Mouse (Mus musculus): ENCODE results near the gene Abcc5.
"Not testable (repeated sequence)": the region's sequence is repeated elsewhere in the genome, so short reads cannot be mapped to it uniquely, and the experiment has no call there.

The Abcc5 gene

DNA sequence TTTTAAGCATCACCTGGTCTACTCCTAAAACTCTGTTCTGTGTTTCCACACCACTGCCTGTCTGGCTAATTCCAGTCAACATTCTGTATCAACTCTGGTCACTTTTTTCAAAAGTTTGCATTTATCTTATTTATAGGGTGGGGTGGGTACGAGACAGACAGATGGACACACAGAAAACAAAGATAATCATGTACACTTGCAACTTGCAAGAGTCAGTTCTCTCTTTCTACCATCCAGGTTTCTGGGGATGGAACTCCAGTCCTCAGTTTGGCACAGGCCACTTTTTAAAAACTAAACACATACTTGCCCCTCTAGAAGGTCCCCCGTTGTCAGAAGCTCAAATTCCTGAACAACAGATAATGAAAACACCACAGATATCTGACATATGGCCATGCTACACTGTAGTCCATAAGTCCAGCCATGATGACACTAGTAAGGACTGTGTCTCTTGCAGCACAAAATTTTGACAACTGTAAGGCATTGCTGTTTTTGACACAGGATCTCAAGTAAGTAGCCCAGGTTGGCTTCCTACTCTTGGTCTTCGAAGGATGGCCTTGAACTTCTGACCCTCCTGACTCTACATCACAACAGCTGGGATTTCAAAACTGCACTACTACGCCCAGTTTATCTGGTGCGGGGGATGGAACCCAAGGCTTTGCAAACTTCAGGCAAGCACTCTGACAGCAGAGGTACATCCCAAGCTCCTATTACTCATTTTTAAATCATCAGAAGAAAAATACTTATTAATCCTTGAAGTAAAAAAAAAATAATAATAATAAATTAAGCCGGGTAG is 3.1 kb downstream of the Abcc5 start:
- DNase-seq: no peak

DNA sequence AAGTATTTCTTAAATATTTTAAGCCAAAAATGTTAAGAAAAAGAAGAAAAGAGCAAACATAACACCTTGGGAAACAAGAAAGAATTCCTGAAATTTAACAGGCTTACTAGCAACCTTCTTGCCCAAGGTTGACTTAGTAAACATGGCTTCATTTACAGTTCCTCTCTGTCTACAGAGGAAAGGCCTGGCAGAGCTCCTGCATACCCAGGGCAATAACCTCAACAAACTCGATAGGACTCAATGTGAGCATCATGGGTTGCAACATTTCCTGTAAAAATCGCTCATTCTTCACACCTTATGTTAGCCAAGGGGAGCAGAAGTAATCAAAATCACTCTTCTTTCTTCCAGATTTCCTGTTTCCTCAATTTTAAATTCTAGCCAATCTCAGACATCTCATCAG is 8.1 kb downstream of the Abcc5 start:
- DNase-seq: no peak

DNA sequence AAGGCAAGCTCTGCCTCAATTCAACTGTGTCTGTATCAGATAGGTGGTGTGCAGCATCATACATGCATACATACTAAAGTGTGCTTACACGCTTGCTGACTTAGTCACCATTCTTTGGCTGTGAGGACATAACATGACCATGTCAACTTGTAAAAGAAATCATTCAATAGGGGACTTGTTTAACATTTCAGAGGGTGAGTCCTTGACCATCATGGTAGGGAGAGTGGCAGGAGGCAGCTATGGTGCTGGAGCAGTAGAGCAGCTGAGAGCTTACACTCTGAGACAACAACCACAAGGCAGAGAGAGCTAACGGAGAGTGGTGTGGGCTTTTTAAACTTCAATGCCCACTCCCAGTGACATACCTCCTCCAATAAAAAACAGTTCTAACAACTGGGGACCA is 9.9 kb downstream of the Abcc5 start:
- no peak for DNase-seq

DNA sequence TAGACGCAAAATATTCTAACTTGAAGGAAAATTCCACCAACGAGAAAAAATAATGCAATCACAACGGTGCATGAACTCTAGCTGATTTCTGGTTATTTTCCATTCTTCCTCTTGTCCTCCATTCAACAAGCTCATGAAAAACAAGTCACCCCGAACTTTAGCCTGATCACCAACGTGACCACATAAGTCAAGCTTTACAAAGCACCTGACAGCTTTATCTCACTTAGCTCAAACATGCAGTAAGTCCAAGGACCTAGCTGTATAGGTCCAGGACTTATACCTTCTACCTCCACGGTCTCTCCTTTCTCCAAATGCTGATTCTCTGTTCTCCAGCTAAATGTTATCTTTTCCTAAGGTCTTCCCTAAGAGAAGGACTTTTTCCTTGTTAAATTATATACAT is 10.4 kb downstream of the Abcc5 start:
- no peak for DNase-seq

DNA sequence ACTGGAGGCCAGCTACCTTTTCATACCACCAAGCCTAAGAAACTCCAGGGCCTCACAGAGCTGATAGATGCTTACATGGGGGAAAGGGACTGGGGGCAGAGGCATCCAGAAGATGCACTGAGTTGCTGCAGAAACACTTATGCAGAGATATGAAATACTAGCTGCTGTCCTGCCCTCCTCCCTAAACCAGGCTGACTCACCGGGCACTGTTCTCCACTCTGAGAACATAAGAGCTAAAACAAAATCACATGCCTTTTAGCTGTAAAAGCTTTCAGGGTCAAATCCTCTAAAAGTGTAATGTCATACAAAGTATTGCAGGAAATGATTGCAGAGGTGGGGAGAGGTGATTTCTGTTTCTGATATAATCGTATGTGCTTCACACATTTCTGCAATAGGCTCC is 11.0 kb downstream of the Abcc5 start:
- no peak for DNase-seq

DNA sequence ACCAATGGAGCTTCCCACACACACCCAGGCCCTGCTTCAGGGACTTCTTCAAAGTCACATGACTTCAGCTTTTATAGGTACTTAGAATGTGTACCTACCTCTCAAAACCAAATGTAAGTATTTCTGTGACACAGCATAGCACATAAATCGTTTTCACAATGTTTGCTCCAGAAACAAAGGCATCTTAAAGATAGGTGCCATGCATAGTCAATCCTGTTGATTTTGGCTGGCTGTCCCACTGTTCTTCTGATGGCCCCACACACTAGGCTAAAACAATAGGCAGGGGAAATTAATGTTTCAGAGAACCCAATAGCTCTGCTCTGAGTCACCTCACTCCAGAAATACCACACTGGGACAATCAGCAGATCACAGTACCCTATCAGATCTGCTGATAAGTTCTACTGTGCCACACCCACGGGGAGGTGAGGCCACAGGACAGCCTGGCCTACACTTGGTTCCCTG is 12.3 kb downstream of the Abcc5 start:
- DNase-seq: peak; percentile 18

DNA sequence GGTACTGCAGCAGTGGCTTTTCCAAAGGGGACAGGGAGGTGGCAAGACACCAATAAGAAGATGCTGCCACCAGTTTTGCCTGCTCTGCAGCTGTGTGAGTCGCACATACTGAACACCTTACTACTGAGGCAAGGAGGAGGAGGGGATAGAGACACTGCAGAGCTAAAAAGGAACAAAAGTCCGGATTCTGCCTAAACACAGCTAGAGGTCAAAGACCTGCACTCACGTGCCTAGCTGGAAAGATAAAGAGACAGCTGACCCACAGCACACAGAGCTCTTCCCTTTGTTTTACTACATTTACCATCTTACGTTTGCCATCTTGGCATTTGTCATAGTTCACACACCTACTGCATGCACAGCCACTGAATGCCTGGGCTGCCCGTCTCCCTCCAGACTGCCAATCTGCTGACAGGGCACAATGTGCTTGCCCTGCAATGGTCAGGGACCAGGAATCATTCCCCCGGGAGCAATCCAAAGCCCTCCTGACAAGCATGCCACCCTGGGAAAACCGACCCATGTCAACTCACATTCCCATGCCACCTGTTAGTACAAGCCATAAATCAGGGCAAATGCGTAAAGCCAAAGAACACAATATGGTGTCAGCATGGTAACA is 14.1 kb downstream of the Abcc5 start:
- DNase-seq: no peak

DNA sequence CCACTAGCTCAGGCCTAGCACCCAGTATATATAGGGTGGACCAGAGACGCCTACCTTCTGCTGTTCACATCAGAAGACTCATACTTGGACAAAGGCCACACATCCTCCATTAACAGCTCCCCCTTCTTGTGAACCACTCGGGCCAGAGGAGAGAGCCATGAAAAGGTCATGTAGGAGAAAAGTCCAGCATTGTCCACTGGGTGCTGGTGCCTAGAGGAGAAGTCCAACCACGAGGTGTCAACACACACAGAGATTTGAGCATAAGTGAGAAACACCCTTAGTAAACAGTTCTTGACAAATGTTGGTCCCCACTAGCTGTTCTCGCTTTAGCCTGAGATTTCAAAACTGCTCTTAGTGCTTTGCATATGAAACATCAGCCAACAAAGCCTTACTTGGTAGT is 20.9 kb downstream of the Abcc5 start:
- no peak for DNase-seq

DNA sequence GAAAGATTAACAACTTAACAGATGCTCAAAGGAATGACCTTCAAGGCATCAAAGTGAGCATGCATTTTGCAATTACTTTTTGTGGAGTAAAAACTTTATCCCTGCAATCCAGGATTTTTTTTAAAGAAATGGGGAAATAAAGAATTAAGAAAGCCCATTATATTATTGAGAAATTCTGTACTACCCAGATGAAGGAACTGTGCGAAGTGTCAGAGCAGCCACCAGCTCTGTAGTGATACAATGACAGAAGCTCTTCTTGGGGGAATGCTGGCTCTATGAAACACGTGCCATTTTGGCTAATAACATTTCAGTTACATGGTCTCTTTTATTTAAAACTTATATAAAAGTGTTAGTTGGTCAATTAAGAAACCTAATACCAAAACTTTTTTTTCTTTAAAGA is 22.9 kb downstream of the Abcc5 start:
- no peak for DNase-seq

DNA sequence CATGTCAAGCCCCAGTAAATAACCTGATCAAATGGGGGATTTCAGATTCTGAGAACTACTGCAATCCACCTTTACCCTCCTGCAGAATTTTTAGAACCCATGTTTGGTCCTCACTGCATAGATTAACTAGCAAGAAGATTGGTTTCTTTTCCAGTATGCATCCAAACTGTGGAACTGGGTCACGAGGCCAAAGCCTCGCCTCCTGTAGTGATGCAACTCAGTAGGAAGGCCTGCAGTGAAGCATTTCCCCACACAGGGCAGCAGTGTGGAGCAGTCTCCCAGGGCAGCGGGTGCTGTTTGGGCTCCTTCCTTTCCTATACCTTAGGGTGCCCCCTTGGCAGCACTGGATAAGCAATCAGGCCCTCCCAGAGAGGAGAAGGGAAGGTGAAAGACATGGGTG is 24.6 kb downstream of the Abcc5 start:
- peak; percentile 10 for DNase-seq

DNA sequence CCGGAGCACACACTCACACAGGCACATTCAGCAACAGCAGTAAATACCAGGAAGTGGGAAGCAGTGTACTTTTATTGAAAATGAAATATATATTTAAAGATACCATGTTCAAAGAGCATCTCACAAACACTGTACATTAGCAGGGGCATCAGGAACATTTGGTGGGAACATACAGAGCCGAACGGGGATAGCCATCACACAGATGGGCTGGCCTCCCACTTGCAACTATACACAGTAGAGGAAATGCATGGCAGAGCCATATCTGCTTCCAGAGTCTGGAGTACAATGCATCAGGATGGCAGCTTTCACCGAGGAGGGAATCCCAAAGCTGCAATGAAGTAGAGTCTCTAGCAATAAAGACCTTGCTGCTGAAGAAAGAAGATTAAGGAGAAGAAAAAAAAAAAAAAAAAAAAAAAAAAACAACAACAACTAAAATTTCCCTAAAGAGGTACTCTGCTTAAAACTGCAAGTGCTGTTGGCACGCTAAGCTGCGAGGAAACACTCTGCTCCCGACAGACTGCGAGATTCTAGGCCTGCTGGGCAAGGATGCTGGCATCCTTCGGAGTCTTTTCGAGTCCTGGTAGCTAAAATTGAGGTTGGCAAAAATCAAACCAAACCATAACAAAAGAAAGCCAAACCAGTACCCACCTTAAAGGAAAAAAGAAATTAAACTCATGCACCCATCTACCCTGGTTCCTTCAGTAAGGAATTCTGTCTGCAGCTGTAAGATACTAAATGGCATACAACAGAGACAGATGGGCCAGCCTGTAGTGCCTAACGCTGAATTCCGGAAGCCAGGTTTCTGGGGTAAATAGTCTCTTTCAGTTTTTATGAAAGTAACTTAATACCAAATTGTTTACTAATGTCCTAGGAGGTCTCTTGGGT is 25.2 kb downstream of the Abcc5 start:
- DNase-seq: no peak

DNA sequence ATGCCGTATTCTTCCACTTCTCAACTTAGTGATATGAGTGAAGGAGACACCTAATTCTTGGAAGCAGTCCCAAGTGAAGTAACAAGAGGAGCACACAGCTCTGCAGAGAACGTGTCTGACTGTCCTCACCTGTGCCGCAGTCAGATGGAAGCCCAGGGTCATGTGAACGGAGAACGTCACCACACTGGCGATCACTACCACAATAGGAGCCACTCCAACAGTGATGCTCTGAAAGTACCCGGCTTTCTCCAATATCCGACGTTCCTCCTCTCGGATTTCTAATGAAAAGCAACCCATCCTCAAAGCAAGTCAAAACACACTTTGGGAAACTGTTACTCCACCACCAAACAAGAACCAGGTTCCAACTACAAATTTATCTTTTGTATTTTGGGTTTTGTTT is 29.3 kb downstream of the Abcc5 start:
- no peak for DNase-seq

DNA sequence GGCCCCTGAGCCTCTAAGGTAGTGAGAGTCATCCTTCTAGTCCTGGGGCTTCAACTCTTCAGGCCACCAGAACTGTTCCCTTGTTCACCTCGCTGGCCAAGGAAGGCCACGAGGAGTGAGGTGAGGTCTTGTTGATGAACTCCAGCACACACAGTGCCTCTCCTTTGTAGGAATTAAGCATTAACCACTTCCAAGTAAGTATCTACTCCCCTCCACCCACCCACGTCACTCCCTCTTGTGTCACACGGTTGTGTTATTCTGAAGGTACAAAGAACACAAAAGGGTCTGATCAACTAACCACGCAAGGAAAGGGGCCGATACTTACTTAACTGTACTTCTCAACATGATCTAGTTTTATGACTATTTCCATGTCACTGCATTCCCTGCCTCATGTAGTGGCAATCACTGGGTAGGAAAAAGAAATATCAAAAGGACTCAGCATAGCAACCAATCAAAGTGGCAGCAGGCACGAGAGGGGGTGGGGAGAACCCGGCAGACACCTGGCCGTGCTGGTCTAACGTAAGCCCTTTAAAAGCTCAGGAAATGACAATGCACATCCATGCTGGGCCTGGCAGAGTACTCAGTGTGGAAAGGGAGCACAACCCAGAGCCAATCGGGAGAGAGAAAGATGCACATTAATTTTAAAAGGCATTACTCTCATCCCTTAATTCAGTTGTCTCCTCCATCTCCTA is 30.8 kb downstream of the Abcc5 start:
- no peak for DNase-seq

DNA sequence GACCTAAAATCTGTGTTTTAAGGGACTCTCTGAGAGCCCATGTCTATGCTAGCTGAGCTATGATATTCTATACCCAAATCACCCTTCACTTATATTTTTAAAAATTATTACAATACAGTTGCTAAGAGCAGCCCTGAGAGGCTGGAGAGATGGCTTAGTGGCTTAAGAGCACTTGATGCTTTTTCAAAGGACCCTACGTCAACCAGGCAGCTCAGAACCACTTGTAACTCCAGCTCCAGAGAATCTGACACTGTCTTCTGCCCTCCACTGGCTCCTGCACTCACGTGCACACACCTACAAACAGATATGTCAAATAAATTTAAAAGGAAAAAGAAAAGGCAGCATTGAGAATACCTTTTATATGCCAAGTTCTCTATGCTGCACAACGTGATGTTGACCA is 34.4 kb downstream of the Abcc5 start:
- DNase-seq: no peak

DNA sequence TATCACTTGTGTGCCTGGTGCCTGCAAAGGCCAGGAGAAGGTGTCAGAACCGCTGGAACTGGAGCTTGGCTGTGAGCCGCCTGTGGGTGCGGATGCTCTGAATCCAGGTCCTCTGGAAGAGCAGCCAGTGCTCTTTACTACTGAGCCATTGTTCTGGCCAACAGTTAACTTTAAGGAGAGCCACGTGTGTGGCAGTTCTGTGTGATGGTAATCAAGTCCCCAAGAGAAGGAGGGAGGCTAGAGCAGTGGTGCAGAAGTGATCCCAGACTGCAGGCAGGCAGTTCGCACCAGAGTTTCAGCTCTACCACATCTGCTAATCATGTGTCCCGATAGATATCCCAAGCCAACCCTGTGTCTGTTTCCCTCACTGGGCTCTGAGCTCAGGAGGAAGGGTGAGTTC is 36.0 kb downstream of the Abcc5 start:
- DNase-seq: no peak

DNA sequence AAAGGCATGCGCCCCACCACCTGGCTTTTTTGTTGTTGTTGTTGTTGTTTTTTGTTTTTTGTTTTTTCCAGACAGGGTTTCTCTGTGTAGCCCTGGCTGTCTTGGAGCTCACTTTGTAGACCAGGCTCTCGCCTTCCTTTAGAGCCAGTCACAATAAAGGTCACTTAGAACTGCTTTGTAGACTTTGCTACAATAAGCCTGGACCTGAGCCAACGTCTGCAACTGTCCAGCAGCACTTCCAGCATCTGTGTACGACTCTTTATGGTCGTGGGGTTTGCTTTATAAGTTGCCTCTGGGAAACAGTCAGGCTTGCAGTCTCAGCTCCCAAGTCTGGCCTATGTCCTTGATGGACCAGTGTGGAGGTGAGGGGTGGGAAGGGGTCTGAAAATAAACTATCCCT is 45.2 kb downstream of the Abcc5 start:
- DNase-seq: peak; percentile 14

DNA sequence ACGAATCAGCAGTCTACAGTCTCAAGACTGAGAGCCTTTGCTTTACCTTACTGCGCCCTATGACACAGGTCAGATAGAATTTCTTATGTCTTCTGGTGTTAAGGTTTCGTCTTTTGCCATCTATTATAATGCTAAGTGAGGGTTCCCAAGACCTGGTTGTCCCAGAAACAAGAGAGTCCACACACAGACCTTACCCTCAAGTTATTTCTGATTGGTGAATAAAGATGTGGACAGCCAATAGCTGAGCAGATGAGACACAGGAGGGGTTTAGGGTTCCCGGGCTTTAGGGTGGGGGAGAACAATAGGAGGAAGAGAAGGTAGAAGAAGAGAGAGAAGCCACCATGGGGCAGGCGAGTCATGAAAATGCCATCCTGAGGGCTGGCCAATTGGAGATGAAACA is 50.9 kb downstream of the Abcc5 start:
- no peak for DNase-seq

DNA sequence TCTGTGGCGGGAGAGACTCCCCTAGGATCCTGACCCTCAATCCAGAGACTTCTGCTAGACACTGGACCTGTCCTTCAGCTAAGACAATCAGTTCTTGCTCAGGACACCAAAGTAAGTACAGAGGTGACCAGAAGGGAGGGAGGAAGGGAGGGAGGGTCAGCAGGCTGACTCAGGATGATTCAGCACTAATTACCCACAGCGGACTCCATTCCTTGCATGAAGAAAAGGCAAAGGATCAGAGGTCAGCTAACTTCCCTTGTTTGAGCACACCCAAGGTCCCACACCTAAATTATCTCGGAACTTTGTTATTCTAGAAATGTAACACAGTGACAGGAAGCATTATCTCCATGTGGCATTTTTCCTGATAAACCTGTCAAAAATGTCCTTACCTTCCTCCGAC is 54.5 kb downstream of the Abcc5 start:
- DNase-seq: no peak

DNA sequence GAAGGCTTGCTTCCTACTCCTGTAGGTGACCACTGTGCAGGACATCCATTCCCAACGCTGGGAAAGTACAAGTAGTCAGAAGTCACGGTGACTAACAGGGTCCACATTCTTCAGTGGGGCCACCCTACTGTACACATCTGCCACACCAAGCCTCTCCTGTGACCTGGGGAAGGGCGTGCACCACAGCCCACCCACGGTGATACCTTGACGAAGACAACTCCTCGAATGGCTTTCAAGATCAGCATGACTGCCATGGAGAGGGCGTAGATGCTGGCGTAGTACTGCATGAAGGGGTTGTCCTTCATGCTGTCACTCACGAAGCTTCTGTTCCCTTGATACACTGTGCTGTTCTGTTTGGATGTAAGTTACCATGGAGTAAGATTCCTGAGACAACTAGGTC is 58.0 kb downstream of the Abcc5 start:
- DNase-seq: no peak

DNA sequence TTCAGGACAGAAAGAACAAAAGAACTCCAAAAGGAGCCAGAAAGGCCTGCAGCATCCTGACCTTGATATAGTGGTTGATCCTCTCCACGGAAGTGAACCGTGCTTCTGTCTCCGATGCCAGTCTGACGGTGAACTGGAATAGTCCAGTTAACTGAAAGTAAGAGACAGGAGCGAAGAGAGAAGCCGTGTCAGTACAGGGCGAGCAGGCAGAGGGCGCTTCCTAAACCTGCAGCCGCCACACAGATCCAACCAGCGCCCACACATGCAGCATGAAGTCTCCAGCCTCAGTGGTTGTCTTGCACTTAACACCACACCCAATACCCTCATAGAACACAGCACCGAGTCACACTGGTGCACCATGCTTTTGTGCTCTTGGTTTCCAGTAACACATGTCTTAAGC is 64.1 kb downstream of the Abcc5 start:
- no peak for DNase-seq

DNA sequence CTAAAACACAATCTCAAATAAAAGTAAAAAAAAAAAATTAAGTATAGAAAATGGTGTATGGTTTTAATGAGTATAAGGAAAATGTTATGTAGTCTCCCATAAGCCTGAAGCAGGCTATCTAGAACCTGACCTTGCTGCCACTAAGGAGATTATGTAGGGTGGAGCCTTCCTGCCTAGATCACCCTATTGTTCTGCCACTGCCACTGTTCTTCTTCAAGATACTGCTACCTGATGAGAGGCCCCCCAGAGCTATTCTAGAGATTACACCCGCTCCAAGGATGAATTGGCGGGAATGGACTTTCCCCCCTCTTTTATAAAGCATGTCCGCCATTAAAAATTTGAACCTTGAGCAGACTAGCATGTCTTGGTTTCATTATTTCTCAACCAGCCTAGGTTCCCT is 64.7 kb downstream of the Abcc5 start:
- DNase-seq: not testable (repeated sequence)

DNA sequence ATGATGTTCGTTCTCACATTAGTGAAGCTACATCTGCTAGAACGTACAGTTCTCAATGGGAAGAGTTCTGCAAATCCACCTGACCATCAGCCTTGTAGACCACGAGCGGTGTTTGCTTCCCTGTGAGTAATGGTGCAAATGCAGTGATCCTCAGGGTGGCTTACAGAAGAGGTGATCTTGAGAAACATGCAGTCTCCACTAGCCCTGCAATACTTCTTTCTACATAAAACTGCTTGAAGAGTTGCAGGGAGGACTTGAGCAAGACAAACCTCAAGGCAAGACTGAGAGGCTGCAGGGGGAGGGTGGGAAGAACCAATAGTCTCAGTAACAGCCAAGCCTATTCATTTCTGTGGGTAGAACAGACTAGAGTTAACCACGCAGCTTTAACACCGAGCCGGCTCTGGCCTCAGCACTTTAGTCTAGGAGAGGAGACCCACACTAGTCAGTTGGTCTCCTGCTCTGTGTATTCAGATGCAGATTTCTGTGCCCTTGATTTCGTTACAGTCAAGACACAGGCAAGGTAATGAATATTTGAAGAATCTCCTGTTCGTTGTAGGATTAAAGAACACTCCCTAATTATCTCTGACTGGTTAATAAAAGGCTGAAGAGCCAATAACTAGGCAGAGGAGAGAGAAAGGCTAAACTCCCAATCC is 66.4 kb downstream of the Abcc5 start:
- no peak for DNase-seq

DNA sequence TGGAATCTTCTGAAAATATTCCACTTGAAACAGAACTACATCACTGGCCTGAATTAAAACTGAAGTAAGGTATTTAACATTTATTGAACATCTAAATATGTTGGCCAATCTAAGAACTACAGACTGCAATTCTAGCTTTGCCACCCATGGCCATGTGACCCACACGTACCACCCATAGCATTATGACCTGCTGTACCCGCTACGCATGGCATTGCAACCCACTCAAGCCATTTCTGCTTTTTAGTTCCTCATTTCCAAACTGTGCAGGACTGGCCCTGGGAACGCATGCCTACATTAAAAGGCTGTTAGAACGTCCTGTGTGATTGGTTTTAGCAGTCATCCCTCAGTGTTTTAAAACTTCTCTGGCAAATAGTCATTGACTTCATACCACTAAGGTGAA is 68.4 kb downstream of the Abcc5 start:
- DNase-seq: no peak
